Mouse (Mus musculus) thymus, postnatal 0 days (tissue): ENCODE results near the gene Jun. TPM values are rescaled to one million over a fixed set of nuclear protein-coding genes. Genes with fewer than 3 reads are reported as not detected.

Source experiments
- DNase-seq: peaks from one replicate; pipeline ENCODE4 v3.0.0-alpha.2; 2015; ENCODE audit warnings: low spot score
- polyA plus RNA-seq: library from polyadenylated mRNA; unstranded; fragments of >200 nt; fragmentation: Nextera tagmentation; extraction: Ambion mirVana; gene quantifications from 2 replicates; pipeline ENCODE4 v1.2.1, GENCODE M21; 2015

Jun gene
- 10.3 and 11.3 TPM in 2 replicates for polyA plus RNA-seq

DNA sequence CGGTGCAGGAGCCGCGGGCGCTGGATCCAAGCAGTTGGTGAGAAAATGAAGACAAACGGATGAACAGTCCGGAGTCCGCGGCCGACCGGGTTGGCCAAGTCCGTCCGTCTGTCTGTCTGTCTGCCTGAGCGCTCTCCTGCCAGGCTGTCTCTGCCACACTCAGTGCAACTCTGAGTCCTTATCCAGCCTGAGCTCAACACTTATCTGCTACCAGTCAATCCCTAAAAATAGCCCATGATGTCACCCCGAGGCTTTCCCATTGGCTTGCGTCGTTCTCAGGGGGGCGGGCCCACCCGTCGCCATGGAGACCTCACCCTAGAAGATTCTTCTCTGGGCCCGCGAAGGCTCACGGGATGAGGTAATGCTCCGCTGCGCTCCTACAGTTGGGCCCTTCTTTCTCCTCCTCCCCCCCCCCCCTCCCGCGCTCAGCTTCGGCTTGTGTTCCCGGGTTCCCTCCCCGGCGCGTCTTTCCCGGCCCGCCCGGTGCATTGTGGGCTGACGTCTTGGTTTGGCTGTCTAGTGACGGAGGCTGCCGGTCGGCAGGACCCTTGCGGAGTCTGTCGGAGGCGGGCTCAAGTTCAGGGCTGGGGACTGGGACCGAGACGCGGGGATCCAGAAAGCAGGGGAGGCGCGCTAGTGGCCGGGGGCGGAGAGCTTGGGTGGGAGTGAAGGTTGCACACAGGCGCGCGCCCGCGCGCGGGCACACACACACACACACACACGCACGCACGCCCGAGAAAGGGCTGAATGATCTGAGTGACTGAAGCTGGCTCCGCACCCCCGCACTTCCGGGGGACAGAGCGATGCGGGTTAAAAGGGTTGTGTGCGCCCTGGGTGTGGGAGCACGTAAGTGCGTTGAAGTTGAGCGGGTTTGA, at the start of gene Jun:
Jun (minus strand) TSS at position 198 of the 875 bp plus-strand sequence.
- DNase-seq: peak; percentile 100

DNA sequence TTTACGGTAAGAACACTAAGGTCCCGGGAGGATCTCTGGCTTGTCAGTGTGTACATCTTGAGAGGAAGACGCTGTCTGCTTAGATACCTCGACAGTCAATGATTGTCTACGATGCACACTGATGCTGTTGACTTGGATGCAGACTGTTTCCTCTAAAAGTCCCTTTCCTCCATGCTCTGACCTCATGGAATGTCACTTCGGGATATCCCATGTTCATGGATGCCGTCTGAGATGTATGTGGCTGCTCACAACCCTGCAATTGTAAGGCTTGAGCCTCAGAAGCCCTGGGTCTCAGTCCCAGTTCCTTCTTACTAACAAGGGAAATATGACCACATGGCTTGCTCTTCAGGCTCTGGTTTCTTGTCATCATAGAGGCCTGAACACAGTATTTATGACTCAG, 49.7 kb upstream of the Jun start:
- DNase-seq: no peak

DNA sequence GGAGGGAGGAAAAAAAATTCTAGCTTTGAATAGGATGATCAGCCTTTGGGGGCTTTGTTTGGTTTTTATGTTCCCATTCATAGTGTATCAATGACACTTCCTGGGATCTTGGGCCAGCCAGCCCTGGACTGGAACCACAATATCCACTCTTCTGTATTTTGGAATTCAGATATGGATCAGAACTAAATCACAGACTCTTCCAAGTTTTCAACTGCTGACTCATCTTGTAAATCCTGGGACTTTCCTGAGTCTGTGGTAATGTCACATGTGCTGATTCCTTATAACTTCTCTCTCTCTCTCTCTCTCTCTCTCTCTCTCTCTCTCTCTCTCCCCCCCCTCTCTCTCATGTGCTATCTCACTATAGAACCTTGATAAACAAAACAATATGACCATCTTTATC, 48.7 kb upstream of the Jun start:
- no peak for DNase-seq

DNA sequence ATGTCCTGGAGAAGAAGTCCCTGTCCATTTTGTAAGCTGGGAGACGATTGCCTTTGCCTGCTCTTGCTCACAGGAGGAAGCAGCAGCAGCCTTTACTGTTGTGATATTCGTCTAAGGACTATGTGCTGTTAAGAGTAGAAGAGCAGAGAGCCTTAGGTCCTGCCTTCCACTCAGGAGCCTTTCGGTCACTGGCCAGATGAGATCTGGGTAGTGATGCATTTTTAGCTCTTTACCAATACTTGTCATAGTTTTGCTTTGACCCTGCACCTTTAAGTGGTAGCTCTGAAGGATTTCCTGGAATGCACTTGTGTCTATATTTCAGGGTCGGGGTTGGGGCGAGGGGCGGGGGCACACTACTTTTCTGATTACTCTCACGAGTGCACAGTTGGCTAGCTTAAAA, 47.4 kb upstream of the Jun start:
- no peak for DNase-seq

DNA sequence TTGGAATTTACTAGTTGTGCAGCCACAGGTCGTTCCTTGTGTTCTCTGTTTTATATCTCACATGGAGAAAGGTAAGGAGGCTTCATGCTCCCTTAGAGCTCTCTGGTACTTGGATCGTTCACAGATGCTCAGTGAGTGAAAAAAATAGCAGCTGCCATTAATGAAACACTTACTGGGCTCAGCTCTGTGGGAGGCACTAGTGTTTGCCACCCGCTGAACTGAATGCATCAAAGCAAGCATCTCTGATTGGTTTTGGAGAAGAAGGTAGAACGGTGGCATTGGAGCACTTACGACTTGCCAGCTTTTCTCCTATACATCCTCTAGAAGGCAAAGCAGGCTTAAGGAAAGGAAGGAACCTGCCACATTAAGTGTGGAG, 46.7 kb upstream of the Jun start:
- DNase-seq: no peak

DNA sequence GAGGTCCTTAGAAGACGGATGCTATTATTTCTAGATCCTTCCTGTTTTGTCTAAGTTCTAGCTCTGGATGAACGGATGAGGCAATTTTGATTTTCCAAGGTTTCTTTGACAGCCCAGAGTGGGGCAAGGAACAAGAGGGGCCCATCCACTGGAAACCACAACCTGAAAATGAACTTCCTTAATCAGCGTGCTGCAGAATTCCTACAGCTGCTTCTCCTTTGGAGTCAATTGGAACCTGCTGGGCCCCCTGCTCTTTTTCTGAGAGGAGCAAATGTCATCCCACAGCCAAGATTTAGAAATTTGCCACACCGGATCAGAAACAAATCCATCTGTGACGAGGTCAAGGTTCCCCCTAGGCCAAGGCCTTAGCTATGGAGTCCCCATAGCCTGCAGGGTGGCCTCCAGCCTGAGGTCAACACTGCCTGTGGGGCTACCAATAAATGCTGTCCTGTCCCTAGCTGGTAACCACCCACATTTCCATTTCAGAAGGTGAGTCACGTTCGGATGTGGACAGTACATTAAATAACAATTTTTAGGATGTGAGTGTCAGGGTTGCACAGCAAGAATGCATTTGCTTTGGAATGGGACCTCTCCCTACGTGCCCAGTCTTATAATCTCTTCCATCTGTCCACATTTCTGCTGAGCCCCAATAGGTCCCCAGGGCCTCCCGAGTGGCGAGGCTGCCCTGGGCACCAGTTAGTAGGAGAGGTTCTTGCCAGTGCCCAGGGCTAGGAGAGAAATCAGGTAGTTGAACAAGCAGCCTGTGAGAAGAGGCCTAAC, 46.1 kb upstream of the Jun start:
- no peak for DNase-seq

DNA sequence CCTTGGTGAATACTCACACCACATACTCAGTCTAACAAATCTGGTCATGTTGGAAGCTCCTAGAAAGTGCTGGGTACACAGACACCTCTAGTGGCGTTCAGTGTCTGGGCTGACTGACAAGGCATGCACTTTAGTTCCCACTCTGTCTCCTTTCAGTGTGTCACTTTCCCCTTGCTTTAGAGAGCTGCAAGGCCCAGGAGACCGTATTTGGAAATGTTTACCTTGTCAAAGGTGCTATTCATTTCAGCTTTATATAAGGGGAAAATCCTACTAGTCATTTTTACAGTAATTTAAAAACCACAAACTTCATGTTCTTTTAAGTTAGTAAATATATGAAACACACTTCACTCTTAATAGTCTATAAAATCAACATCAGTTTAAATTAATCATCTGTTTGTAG, 44.7 kb upstream of the Jun start:
- DNase-seq: no peak

DNA sequence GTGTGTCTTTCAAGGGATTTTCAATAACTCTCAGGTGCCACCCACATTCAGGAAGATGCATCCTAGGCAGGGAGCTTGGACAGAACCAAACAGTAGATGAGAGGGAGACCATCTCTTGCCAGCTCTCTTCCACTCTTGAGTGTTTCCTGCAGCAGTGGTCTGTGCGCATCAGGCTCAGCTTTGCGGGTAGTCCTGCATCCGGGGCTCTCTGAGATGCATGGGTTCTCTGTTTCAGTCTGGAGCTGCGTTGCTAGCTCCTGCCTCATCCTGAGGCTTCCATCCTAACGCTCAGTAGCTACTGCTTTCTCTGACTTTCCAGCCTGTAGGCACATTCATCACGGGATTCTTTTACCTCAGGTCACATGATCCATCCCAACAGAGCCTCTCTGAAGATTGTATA, 43.9 kb upstream of the Jun start:
- no peak for DNase-seq

DNA sequence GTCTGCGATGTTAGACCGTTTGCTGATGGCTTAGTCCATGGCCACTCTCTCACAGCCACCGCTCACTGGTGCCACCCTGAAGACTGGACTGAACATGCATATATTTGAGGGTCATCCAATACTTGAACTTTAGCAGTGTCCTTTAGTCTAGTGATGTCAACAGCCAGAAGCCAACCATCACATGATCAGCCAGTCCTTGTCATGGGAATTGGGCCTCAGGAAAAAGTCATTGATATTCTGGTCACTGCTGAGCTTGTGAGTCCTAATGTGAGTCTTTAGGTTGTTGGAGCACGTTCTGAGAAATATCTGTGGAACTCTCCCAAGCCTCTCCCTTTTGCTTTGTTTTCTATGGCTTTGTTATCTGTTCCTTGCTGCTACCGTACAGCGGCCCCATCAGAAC, 43.3 kb upstream of the Jun start:
- DNase-seq: no peak

DNA sequence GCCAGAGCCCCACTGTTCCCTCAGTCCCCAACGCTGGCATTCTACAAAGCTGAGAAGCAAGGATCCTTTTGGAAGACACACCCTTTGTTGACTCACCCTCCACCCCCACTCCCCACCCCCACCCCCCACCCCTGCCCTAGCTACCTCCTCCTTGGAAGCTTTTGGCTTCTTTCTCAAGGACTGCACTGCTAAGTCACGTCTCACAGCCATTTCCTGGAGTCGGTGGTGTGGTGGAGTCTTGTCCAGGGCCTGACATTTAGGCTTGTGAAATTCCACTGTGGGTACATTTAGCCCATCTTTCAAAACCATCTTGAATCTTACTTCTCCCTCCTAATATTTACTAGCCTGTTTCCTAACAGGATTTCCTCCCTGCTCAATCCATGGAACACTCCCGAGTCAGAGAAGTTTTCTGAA, 42.7 kb upstream of the Jun start:
- no peak for DNase-seq

DNA sequence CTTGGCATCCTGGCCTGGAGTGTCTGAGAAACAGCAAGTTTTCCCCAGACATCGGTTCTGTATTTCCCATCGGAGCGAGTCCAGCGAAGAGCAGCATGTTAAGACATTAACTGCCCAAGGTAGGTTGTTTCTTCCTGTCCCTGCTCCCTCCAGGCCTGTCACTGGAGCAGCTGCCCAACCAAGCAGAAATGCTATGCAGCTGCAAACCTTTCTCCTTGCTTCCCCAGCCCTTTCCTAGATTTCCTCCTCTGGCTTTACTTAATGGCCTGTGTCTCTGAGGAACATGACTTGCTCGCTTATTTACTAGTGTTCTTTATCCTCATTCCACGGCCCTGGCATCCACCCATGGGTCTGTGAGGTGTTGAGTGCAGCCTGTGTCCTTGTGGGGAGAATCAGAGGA, 41.6 kb upstream of the Jun start:
- DNase-seq: no peak

DNA sequence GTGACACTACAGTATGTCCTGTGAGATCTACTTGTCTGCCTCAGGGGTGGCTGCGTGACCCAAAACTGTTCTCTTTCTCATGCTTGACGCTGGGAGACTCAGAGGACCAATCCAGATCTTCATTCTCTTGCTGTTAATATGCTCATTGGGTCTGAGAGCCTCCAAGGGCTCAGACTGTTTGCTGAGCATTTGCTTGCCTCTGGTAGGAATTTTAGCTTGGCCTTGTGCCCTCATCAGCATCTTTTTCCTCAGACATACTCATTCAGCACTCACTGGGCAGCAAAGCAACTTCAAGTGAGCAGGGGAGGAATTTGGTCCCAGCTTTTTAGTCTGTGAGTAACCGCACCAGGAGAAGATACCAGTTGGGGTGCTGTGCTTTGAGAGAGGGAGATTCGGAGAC, 40.5 kb upstream of the Jun start:
- no peak for DNase-seq

DNA sequence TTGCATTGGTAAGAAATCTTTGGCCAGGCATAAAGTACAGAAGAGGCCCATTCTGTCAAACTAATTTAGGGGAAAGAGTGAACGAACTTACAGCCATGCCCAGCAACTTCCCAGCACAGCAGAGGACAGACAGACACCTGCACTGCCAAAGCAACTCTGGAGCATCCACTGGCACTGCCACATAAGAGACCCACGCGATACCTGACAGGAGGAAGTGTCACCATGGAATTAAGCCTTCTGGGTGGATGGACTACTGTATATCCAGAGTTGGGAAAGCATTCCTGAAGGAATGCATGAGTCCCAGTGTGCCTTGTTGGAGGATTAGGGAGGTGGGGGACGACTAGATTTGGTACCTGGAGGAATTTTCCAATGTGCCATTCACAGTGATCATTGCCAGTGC, 39.5 kb upstream of the Jun start:
- no peak for DNase-seq

DNA sequence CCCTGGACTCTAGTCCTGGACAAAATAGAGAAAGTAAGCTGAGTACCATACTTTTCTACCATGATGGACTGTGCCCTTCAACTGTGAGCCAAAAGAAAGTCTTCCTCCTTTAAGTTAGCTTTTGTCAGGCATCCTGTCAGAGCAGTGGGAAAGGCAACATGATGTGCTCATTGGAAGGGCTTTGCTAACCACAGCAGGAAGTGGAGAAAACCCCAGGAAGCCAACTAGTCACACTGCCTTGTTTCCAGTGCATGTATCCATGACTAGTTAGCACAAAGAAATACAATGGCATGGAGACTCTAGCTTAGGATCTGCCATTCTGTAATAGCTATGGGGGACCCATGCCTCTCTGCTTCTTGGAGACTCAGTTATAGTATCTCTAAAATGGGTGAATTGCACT, 37.9 kb upstream of the Jun start:
- no peak for DNase-seq

DNA sequence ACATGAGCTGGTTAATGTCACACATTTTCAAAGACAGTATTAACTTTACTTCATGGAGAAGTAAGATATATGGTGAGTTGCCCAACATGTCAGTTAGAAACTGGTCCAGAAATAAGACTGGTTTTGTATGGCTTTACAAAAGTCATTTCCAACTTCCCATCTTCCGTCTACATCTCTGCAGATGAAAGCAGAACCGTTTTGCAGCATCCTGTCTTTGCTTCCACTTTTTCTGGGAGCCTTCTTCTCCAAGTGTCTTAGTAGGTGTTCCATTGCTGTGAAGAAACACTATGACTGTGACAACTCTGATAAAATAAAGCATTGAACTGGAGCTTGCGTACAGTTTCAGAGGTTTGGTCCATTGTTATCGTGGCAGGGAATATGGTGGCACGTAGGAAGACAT, 37.0 kb upstream of the Jun start:
- DNase-seq: no peak

DNA sequence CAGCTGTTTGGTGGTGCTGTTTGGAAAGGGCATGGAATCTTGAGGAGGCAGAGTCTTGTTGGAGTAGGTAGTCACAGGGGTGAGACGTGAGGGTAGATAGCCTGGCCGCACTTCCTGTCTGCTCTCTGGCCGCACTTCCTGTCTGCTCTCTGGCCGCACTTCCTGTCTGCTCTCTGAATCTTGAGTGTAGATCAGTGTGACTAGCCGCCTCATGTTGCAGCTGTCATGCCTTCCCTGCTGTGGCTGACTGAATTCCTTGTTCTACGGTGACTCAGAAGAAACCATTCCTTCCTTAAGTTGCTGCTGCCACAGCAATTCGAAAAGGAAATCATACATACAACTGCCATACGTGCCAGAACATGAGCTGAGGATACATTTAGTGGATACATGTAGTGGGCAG, 31.9 kb upstream of the Jun start:
- no peak for DNase-seq

DNA sequence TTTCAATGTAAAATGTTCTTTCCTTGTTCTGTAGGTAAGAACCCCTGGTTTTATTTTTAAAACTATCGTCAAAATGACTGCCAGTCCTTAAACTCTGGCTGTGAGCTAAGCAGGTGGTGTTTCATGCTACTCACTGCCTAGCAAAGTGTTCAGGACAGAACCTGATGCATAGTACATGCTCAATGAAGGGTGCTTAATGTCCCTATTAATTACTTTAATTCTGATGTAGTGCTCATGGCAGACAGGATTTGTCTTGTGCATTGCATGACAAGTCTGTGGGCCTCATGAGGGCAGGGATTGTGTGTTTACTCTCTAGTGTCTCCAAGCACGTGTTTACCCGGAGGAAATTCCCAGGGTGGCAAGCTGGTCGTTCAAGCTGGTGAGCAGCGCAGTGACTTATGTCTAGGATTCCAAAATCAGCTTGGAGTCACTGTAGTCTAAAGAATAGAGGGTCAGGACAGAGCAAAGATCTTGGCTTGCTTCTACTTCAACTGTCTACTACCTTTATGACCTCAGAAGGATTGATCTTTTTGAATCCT, 31.2 kb upstream of the Jun start:
- DNase-seq: no peak

DNA sequence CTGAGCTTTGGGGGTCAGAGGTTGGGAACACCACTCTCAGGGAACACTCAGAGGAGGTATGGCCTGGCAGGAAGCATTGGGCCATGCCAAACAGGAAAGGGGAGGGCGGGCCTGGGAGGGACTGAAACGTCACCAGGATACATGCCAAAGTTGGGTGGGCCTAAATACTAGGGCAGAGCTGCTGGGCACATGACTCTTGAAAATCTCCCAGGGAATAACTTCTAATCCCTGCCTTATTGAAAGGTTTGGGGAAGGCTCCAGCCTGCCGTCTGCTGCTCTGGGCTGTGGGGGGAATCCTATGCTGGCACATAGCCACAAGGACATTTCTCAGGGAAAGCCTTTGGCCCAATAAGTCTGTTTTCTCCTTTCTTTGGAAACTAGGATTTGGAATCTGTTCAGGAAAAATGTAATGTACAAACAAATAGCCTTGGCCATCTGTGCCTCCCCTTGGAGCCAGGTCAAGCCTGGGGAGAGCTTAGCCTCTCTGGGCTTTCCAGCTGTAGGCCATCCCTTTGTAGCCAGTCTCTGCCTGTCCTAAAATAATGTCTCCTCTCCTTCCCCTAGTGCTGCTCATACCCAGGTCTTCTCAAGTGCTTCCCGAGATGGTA, 30.6 kb upstream of the Jun start:
- no peak for DNase-seq

DNA sequence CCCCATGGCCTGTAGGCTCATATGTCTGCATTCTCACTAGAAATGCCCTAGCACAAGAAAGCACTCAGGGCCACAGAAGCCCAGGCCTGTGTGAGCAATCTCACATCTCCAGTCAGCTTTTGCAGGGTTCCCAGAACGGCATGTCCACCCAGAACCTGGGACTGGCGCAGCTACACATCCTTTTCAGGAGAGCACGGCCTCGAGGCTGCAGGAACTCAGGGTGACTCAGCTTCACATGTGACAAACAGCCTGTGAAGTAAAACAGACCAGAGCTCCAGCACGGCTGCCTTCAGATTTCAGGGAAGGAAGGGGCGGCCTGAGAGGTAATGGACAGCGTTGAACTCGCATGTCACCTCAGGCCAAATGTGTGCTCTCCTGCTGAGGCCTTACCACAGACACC, 29.6 kb upstream of the Jun start:
- DNase-seq: no peak

DNA sequence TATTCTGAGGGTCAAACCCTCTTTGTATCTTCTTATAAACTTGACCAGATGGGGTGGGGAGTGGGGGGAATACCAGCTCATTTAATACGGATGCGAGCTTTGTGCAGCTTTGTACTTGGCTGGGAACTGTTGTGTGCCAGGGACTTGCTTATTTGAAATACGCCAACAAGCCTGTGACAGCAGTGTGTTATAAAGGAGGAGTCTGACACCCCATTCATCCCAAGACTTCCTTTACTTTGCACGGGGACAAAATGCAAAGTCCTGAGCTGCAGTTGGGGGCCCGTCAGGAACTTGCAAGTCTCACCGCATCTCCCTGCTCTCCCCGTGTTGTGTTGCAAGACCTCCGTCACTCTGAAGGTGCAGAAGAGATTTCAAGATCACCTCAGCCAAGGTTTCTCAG, 26.6 kb upstream of the Jun start:
- DNase-seq: no peak

DNA sequence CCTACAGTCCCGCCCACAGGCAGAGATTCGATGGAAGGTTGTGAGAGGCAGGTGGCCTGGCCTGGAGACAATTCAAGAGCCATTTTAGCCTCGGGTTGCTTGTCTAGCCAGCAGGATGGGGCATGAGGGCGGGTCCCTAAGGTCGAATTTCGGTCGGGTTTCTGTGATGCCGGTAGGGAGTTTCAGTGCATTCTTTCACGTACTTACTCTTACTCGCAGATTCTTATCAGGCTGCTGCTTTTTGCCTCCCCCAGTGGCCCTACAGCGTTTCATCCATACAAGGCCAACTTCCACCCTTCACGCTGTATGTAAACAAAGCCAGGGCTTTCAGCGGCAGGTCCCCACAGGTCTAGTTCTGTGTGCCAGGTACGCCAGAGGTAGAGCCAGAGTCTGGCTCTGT, 24.3 kb upstream of the Jun start:
- no peak for DNase-seq

DNA sequence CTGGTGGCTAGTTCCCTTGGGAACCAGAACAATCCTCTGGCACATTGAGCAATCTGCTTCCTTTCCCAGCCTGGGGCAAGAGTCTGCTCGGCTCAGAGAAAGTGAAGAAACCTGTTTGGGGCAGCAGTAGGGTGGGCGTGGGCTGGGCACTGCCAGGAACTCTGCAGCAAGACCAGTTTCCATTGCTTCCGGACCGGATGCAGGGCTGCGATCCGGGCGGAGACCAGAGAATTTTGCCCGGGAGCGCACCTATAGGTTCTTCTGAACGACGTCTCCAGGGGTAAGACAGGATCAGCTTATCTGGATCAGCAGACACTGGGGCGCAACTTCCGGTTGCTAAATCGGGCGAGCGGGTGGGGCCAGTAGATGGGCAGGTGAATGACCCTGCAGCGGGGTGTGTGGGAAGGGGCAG, 23.6 kb upstream of the Jun start:
- DNase-seq: no peak
